Mouse (Mus musculus) monocyte, adult 5-6 weeks (primary cell): ENCODE data around the gene Rasl11b. TPM values are rescaled to one million over a fixed set of nuclear protein-coding genes. Genes with fewer than 3 reads are reported as not detected.

Experiments used
- ATAC-seq: fragments of 153-309, 156-312 bp; replicated peaks from 2 replicates; pipeline ENCODE4 v1.8.0; 2017; ENCODE audit warnings: mild to moderate bottlenecking; ENCODE audit not compliant: low TSS enrichment, insufficient number of reproducible peaks, severe bottlenecking, poor library complexity, low FRiP score
- total RNA-seq: library from RNA; stranded (forward); fragments of 200-1000, 200-491, 200-594 nt; gene quantifications from 3 replicates; pipeline ENCODE4 v1.2.3, GENCODE M21; 2017

The Rasl11b gene
- total RNA-seq, 1 experiment from 2014 or later: 0.57 TPM

DNA sequence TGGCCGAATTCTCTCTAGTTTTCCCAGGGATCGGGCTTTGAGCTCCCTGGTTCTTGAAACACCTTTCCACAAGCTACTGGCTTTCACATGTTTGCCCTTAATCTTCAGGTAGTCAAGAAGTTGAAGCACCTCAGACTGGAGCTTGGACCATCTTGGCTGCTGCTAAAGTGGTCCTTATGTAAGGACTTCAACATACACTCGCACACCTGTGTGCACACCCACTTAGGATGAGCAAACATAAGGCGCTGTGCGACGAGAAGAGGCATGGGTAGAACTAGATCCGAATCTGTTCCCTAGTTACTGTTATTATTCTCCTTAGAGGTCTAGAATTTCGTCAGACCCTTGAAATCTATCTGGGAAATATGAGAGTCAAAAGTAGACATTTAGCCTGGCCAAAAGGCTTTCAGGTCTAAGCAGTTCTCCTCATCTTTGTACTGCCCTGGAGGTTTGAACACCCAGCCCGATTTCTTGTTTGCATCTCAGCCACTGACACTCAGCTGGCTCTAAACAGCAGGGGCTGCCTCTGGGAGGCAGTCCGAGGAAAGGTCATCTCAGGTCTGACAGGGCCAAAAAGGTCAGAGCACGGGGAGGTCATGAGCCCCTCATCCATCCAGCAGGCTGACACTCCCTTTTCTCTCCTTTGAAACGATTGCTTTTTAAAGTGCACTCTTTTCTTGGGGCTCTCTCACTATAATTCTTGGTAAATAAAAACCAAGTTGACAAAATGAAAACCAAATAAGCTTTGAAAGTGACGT, 46.0 kb downstream of the Rasl11b start:
- no peak for ATAC-seq

- no peak for ATAC-seq
Measured at GRCm38 (mm10) chr5:74242654-74243053, 47.6 kb downstream of the Rasl11b start.

DNA sequence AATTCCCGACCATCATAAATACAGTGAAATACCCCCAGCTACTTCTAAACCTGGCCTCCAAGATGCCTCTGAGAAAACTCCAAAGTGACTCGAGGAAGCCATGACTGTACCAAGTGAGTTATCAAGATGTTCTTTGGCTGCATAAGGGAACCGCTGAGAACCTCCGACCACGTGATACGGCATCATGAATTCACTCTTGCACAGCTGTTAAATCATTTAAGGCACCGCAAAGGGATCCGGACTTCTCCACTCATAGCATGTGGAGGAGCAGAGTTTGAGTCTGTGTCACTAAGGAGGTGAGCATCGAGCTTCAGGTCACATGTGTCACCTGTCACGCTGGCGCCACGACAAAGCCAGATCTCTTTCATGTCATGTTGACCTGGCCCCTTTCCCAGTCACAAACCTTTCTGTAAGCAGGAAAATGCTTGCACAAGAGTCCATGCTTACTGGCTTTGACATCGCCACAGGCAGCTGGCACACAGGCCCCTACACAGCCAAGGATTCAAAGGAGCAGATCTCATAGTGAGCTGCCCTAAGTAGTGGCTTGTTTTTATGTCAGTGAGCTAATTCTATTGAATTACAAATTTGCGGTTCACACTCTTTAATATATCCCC, 49.4 kb downstream of the Rasl11b start:
- no peak for ATAC-seq

- ATAC-seq: no peak
Measured at GRCm38 (mm10) chr5:74245641-74246145, 50.6 kb downstream of the Rasl11b start.

DNA sequence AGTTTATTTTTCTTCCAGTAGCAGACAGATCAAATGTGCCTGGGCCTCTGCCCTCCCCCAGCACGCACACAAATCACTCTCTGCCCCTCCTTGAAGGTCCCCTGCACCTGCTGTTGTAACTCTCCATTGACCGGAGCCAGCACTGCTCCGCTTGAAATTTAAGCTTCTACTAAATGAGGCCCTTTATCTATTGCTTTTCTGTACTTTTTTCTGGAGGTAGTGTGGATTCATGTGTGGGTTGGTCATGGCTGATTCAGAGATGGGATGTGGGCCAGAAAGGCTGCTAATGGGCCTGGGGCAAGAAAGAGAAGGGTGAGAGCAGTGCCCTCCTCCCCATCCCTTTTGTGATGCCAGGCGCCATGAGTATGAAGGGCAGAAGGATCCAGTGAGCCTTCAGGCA, 51.4 kb downstream of the Rasl11b start:
- no peak for ATAC-seq

- no peak for ATAC-seq
Measured at GRCm38 (mm10) chr5:74246971-74247370, 51.9 kb downstream of the Rasl11b start.

Other genes starting within 250 kb of the Rasl11b start
- 1.8 to 10.5 TPM (median 5.8 TPM) in 3 replicates for gene Usp46, start 126.9 kb upstream of the Rasl11b start, total RNA-seq